Mouse (Mus musculus): ENCODE results near the gene Smdt1. TPM values are rescaled to one million over a fixed set of nuclear protein-coding genes. Genes with fewer than 3 reads are reported as not detected.

Smdt1 gene
- polyA plus RNA-seq, 1 experiment from 2014 or later, result 284 TPM

DNA sequence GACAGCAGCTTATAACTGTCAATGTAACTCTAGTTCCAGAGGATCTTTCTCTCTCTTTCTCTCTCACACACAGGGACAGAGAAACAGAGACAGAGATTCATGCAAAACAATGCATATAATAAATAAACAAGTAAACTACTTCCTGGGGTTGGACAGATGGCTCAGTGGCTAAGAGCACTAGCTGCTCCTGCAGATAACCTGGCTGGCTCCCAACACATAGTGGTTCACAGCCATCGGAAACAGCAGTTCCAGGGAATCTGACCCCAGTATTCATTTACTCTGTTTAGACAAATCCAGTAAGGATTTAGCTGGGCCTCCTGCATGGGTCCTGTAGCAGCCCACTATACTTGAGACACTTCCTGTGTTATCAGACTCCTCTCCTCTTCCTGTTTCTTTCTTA lies 19.1 kb upstream of the Smdt1 start:
- Histone ChIP-seq H3K27ac (ENCODE audit: low read length) (no peak overlapping the region), H3K9ac (ENCODE audit: low read length) (no peak overlapping the region), H3K9me3 (replicated peaks; ENCODE audit: control insufficient read depth, low read length) (no peaks in the 10 kb centered on the region), H3K4me2 (ENCODE audit: low read depth, low read length) (no peak overlapping the region), H3K4me3 (replicated peaks; ENCODE audit: low read length) (no peak overlapping the region), H3K36me3 (ENCODE audit: control insufficient read depth, insufficient read depth, low read length) (no peaks in the 10 kb centered on the region), H3K27me3 (ENCODE audit: control insufficient read depth, insufficient read depth, low read length) (no peaks in the 10 kb centered on the region), H3K4me1 (ENCODE audit: control insufficient read depth, insufficient read depth, low read length) (no peaks in the 10 kb centered on the region)
- ATAC-seq (ENCODE audit: insufficient read depth, low FRiP score), result no peak
- 52% methylated on average over 1 of the region's 1 CpGs for WGBS

DNA sequence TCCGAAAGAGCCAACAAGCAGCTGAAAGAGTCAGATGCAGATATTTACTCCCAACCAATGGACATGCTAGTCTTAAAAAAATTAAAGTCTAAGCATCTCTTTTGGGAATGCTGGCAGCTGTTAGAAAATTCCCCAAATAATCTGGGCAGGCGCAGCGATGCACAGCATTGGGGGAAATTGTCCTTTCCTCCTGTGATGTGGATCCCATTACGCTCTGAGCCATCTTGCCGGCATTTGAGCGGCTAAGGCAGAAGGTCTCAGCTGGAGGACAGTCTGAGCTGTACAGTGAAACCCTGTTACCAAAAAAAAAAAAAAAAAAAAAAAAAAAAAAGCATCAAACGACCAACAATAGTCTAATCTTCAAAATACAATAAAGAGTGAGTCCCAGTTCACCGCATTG lies 16.6 kb upstream of the Smdt1 start:
- Histone ChIP-seq H3K9ac (ENCODE audit: low read length) (no peak overlapping the region), H3K4me3 (replicated peaks; ENCODE audit: low read length) (no peak overlapping the region), H3K4me2 (ENCODE audit: low read depth, low read length) (no peak overlapping the region), H3K27ac (ENCODE audit: low read length) (no peak overlapping the region), H3K36me3 (ENCODE audit: control insufficient read depth, insufficient read depth, low read length) (no peaks in the 10 kb centered on the region), H3K9me3 (replicated peaks; ENCODE audit: control insufficient read depth, low read length) (no peaks in the 10 kb centered on the region), H3K4me1 (ENCODE audit: control insufficient read depth, insufficient read depth, low read length) (no peaks in the 10 kb centered on the region), H3K27me3 (ENCODE audit: control insufficient read depth, insufficient read depth, low read length) (no peaks in the 10 kb centered on the region)
- ATAC-seq (ENCODE audit: insufficient read depth, low FRiP score), result no peak
- 60% methylated on average over 8 of the region's 8 CpGs for WGBS

DNA sequence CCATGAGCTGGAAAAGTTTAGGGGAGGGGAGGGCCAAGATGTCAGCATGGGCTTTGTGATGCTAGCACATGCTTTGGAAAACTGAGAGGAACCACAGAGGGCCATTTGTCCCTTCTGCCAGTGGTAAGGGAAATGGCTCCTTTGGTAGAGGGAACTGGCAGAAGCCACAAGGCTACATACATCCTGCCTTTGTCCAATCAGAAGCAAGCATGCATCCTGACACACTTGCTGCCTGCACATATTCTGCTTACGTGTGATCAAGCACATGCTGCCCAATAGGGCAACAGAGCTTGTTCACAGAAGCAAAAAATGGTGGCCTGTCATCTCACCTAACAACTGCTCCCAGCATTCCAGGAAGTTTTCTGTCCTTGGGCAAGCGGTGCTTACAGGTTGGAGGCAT lies 13.4 kb upstream of the Smdt1 start:
- ATAC-seq (ENCODE audit: insufficient read depth, low FRiP score), result no peak
- Histone ChIP-seq H3K27ac (ENCODE audit: low read length) (no peak overlapping the region), H3K9me3 (replicated peaks; ENCODE audit: control insufficient read depth, low read length) (no peaks in the 10 kb centered on the region), H3K4me3 (replicated peaks; ENCODE audit: low read length) (no peak overlapping the region), H3K27me3 (ENCODE audit: control insufficient read depth, insufficient read depth, low read length) (no peaks in the 10 kb centered on the region), H3K36me3 (ENCODE audit: control insufficient read depth, insufficient read depth, low read length) (no peaks in the 10 kb centered on the region), H3K4me2 (ENCODE audit: low read depth, low read length) (no peak overlapping the region), H3K9ac (ENCODE audit: low read length) (no peak overlapping the region), H3K4me1 (ENCODE audit: control insufficient read depth, insufficient read depth, low read length) (no peaks in the 10 kb centered on the region)
- WGBS, result 65% methylated on average over 2 of the region's 2 CpGs

DNA sequence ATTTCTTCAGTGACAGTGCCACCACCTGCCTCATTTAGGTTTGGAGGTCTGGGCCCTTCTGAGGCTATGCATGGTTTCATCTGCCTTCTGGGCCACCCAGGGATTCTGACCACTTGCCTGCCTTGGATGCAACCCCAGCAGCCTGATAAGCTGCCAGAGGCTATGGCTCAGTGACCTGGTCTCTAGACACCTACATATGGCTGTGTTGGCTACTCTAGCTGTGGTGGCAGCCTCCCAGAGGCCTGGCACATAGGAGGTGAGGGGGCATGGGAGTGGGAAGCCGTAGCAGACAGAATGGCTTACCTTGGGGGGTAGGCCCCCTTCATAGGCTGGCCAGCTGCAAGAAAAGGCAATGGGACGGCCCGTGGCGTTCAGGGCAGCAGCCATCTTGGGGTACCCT lies 3.6 kb upstream of the Smdt1 start:
- Histone ChIP-seq H3K27me3 (ENCODE audit: control insufficient read depth, insufficient read depth, low read length) (no peaks in the 10 kb centered on the region), H3K4me1 (ENCODE audit: control insufficient read depth, insufficient read depth, low read length) (peaks cover 21% of the 10 kb centered on the region), H3K27ac (ENCODE audit: low read length) (no peak overlapping the region), H3K9me3 (replicated peaks; ENCODE audit: control insufficient read depth, low read length) (no peaks in the 10 kb centered on the region), H3K36me3 (ENCODE audit: control insufficient read depth, insufficient read depth, low read length) (0 out of 2 replicates have a peak, but pooled peaks cover 7% of the 10 kb centered on the region), H3K9ac (ENCODE audit: low read length) (no peak overlapping the region), H3K4me2 (ENCODE audit: low read depth, low read length) (no peak overlapping the region), H3K4me3 (replicated peaks; ENCODE audit: low read length) (no peak overlapping the region)
- no peak for ATAC-seq (ENCODE audit: insufficient read depth, low FRiP score)
- WGBS, result 96% methylated on average over 4 of the region's 4 CpGs

DNA sequence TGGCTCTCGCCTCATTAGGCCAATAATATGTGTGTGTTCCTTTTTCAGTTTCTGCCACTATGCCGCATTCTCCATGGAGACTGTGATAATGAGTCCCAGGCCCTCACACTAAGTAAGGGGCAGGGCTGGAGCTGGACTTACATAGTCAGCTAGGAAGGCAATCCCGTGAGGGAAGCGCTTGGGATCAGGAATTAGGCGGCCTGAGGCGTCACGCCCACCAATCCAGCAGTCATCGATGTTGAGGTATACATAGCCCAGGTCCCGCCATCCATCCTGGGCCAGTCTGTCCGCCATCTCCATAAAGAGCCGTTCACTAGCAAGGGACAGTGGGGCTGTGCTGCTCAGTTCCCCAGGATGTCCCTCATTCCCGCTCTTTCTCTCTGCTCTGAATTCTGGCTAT lies 2.1 kb upstream of the Smdt1 start:
- WGBS, result 89% methylated on average over 12 of the region's 12 CpGs
- Histone ChIP-seq H3K27me3 (ENCODE audit: control insufficient read depth, insufficient read depth, low read length) (no peaks in the 10 kb centered on the region), H3K4me2 (ENCODE audit: low read depth, low read length) (no peak overlapping the region), H3K9me3 (replicated peaks; ENCODE audit: control insufficient read depth, low read length) (no peaks in the 10 kb centered on the region), H3K9ac (ENCODE audit: low read length) (no peak overlapping the region), H3K36me3 (ENCODE audit: control insufficient read depth, insufficient read depth, low read length) (0 out of 2 replicates have a peak, but pooled peaks cover 7% of the 10 kb centered on the region), H3K27ac (ENCODE audit: low read length) (no peak overlapping the region), H3K4me1 (ENCODE audit: control insufficient read depth, insufficient read depth, low read length) (peaks cover 35% of the 10 kb centered on the region), H3K4me3 (replicated peaks; ENCODE audit: low read length) (no peak overlapping the region)
- no peak for ATAC-seq (ENCODE audit: insufficient read depth, low FRiP score)

DNA sequence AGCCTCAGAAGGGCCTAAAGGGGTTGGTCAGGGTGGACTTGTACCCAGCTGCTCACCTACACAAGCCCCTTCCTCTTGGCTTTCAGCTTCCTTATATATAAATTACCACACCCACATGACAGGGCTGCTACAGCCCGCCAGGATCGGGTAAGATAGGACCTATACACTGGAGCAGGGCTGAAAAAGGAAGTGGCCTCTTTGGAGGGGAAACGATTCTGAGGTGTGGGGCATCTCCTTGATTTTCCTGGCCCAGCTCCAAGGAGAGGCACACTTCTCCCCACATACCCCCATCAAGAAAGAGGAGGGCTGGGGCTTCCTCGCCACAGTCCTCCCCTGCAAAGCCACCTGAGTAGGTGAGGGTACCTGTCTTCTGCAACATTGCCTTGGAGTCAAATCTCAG lies 884 bp upstream of the Smdt1 start:
- H3K9me3 ChIP-seq (replicated peaks; ENCODE audit: control insufficient read depth, low read length), result no peaks in the 10 kb centered on the region
- H3K9ac ChIP-seq (ENCODE audit: low read length), result peak overlapping the region; percentile 78
- peak overlapping the region; percentile 11 for H3K27ac ChIP-seq (ENCODE audit: low read length)
- H3K27me3 ChIP-seq (ENCODE audit: control insufficient read depth, insufficient read depth, low read length), result no peaks in the 10 kb centered on the region
- WGBS, result 10% methylated on average over 4 of the region's 4 CpGs
- H3K4me3 ChIP-seq (replicated peaks; ENCODE audit: low read length), result peak overlapping the region; percentile 67
- H3K4me1 ChIP-seq (ENCODE audit: control insufficient read depth, insufficient read depth, low read length), result peaks cover 44% of the 10 kb centered on the region
- ATAC-seq (ENCODE audit: insufficient read depth, low FRiP score), result no peak
- 0 out of 2 replicates have a peak, but pooled peaks cover 7% of the 10 kb centered on the region for H3K36me3 ChIP-seq (ENCODE audit: control insufficient read depth, insufficient read depth, low read length)
- H3K4me2 ChIP-seq (ENCODE audit: low read depth, low read length), result peak overlapping the region; percentile 79

DNA sequence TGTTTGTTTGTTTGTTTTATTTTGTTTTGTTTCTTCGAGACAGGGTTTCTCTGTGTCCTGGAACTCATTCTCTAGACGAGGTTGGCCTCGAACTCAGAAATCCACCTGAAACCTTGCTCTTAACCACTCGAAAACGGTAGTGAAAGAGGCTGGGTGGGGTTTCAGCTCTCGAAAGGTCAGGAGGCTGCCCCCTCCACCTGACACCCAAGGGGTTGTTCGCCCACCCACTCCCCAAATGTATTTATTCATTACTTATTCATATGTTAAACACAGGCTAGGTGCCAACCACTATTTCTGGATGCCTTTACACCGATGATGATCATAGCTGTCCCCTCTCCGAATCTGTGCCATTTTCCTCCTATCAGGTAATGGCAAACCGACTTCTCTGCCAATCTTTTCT lies 391 bp downstream of the Smdt1 start:
- Histone ChIP-seq H3K27ac (ENCODE audit: low read length) (peak overlapping the region; percentile 20; the same call in 1 of the 2 replicates), H3K4me3 (replicated peaks; ENCODE audit: low read length) (peak overlapping the region; percentile 67), H3K9ac (ENCODE audit: low read length) (peak overlapping the region; percentile 78), H3K9me3 (replicated peaks; ENCODE audit: control insufficient read depth, low read length) (no peaks in the 10 kb centered on the region), H3K36me3 (ENCODE audit: control insufficient read depth, insufficient read depth, low read length) (0 out of 2 replicates have a peak, but pooled peaks cover 7% of the 10 kb centered on the region), H3K4me1 (ENCODE audit: control insufficient read depth, insufficient read depth, low read length) (peaks cover 49% of the 10 kb centered on the region), H3K4me2 (ENCODE audit: low read depth, low read length) (peak overlapping the region; percentile 79), H3K27me3 (ENCODE audit: control insufficient read depth, insufficient read depth, low read length) (no peaks in the 10 kb centered on the region)
- WGBS, result 51% methylated on average over 10 of the region's 10 CpGs
- ATAC-seq (ENCODE audit: insufficient read depth, low FRiP score), result no peak

DNA sequence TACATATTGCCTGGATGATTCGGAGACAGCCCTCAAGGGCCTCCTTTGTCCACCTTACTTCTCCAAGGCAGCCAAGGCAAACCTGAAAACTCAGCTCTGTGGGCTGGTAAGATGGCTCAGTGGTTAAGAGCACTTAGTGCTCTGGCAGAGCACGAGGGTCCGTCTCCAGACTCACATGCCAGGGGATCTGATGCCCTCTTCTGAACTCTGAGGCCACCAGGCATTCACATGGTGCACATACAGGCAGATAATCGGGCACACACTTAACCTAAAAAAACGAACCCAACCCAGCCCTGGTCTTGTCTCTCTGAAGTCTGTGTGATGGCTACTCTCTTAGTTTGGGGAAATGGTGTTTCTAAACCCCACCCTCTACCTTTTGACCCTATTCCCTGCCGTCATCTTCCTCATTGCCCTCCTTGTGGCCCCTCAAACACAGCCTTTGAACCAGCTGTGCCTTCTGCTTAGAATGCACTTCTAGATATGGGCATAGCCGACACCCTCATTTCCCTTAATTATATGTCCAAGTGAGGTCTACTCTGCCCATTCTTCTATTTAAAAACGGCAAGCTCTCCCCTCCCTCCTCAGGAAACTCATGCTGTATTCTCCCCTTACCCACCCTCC lies 985 bp downstream of the Smdt1 start:
- 0 out of 2 replicates have a peak, but pooled peaks cover 1% of the 10 kb centered on the region for H3K36me3 ChIP-seq (ENCODE audit: control insufficient read depth, insufficient read depth, low read length)
- peaks cover 51% of the 10 kb centered on the region for H3K4me1 ChIP-seq (ENCODE audit: control insufficient read depth, insufficient read depth, low read length)
- H3K4me2 ChIP-seq (ENCODE audit: low read depth, low read length), result no peak overlapping the region
- no peak for ATAC-seq (ENCODE audit: insufficient read depth, low FRiP score)
- peak overlapping the region; percentile 14; the same call in 1 of the 2 replicates for H3K9ac ChIP-seq (ENCODE audit: low read length)
- H3K4me3 ChIP-seq (replicated peaks; ENCODE audit: low read length), result no peak overlapping the region
- H3K27me3 ChIP-seq (ENCODE audit: control insufficient read depth, insufficient read depth, low read length), result no peaks in the 10 kb centered on the region
- no peaks in the 10 kb centered on the region for H3K9me3 ChIP-seq (replicated peaks; ENCODE audit: control insufficient read depth, low read length)
- WGBS, result 62% methylated on average over 8 of the region's 8 CpGs
- peak overlapping the region; percentile 91; the same call in 1 of the 2 replicates for H3K27ac ChIP-seq (ENCODE audit: low read length)

DNA sequence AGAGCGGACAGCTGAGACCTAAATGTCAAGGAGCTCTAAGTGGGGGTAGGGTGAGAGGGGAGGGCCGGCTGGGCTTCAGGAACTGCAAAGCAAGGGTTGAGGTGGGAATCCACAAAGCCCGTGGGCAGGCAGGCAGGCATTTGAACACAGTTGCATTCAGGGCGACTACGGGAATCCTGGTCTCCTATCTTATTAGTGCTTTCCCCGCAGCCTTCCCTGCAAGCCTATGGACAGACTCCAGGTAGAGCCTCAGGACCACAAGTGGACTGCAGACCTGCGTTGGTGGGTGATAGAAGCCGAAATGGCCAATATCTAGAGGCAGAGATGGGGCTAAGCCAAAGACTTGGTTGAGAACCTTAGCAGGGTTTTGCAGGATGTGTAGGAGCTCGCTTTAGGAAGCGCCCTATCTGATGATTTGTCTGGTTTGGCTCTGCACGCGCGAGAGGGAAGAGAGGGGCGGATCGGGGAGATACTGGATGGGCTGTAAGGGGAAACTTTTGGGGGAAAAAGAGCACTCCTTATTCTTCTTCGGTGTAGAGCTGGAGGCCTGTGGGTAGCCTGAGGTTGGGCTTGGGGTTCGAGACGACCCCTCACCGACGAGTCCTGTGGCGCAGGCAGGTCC lies 1.8 kb downstream of the Smdt1 start:
- H3K36me3 ChIP-seq (ENCODE audit: control insufficient read depth, insufficient read depth, low read length), result no peaks in the 10 kb centered on the region
- H3K4me3 ChIP-seq (replicated peaks; ENCODE audit: low read length), result peak overlapping the region; percentile 58
- H3K9me3 ChIP-seq (replicated peaks; ENCODE audit: control insufficient read depth, low read length), result no peaks in the 10 kb centered on the region
- H3K4me2 ChIP-seq (ENCODE audit: low read depth, low read length), result peak overlapping the region; percentile 67
- no peak for ATAC-seq (ENCODE audit: insufficient read depth, low FRiP score)
- peak overlapping the region; percentile 91 for H3K27ac ChIP-seq (ENCODE audit: low read length)
- peaks cover 51% of the 10 kb centered on the region for H3K4me1 ChIP-seq (ENCODE audit: control insufficient read depth, insufficient read depth, low read length)
- H3K9ac ChIP-seq (ENCODE audit: low read length), result peak overlapping the region; percentile 86
- WGBS, result 32% methylated on average over 21 of the region's 21 CpGs
- H3K27me3 ChIP-seq (ENCODE audit: control insufficient read depth, insufficient read depth, low read length), result no peaks in the 10 kb centered on the region
